Mouse (Mus musculus): Measurements from ENCODE around the gene Lrrn3. TPM values are rescaled to one million over a fixed set of nuclear protein-coding genes. Genes with fewer than 3 reads are reported as not detected.
A peak's percentile ranks its signal among the peaks of the same experiment; 100 is the strongest.

The Lrrn3 gene
- 4.3 and 4.6 TPM in 2 replicates for polyA plus RNA-seq (2014; fragmentation: Nextera tagmentation; extraction: Ambion mirVana)

GRCm38 (mm10) chr12:41486331-41486730 lies at the start of gene Lrrn3:
Gene Lrrn3 (minus strand): TSS chr12:41486431.
- 100% methylated on average over 1 of the region's 1 CpGs for WGBS
- Histone ChIP-seq H3K4me2 (ENCODE audit: low read length) (peak within 1 kb of the TSS; percentile 74), H3K36me3 (ENCODE audit: control insufficient read depth, insufficient read depth, low read length) (no peaks in the 10 kb centered on the region), H3K27ac (replicated peaks in 1 of 2; ENCODE audit: control insufficient read depth in 1 of 2, insufficient read depth in 1 of 2, low read depth in 2 of 2, low read length in 2 of 2) (no peak within 1 kb of the TSS), H3K4me1 (ENCODE audit: control insufficient read depth in 2 of 2, insufficient read depth in 2 of 2, low read length in 2 of 2) (peaks cover 2 to 9% of the 10 kb centered on the region in 2 experiments; a peak in 2 of 4 replicates), H3K27me3 (ENCODE audit: control insufficient read depth, insufficient read depth, low read length) (no peaks in the 10 kb centered on the region), H3K4me3 (ENCODE audit: control insufficient read depth in 1 of 2, insufficient read depth in 1 of 2, low read depth in 1 of 2, low read length in 2 of 2) (peak within 1 kb of the TSS; percentile 47 to 52), H3K9me3 (ENCODE audit: control insufficient read depth, low read length) (no peaks in the 10 kb centered on the region), H3K9ac (ENCODE audit: low read length) (peak within 1 kb of the TSS; percentile 60)
- ATAC-seq (ENCODE audit: insufficient number of reproducible peaks, insufficient read depth, low FRiP score, low read depth), result no peak

GRCm38 (mm10) chr12:41528410-41528809 lies 42.2 kb upstream of the Lrrn3 start:
- 78% methylated on average over 4 of the region's 4 CpGs for WGBS
- Histone ChIP-seq H3K9me3 (ENCODE audit: control insufficient read depth, low read length) (no peaks in the 10 kb centered on the region), H3K4me1 (ENCODE audit: control insufficient read depth in 2 of 2, insufficient read depth in 2 of 2, low read length in 2 of 2) (no peaks in the 10 kb centered on the region), H3K27ac (replicated peaks in 1 of 2; ENCODE audit: control insufficient read depth in 1 of 2, insufficient read depth in 1 of 2, low read depth in 2 of 2, low read length in 2 of 2) (no peak overlapping the region), H3K27me3 (ENCODE audit: control insufficient read depth, insufficient read depth, low read length) (no peaks in the 10 kb centered on the region), H3K4me3 (ENCODE audit: control insufficient read depth in 1 of 2, insufficient read depth in 1 of 2, low read depth in 1 of 2, low read length in 2 of 2) (no peak overlapping the region), H3K4me2 (ENCODE audit: low read length) (no peak overlapping the region), H3K36me3 (ENCODE audit: control insufficient read depth, insufficient read depth, low read length) (no peaks in the 10 kb centered on the region), H3K9ac (ENCODE audit: low read length) (no peak overlapping the region)
- no peak for ATAC-seq (ENCODE audit: insufficient number of reproducible peaks, insufficient read depth, low FRiP score, low read depth)

- no peaks in the 10 kb centered on the region for H3K4me1 ChIP-seq (ENCODE audit: control insufficient read depth in 2 of 2, insufficient read depth in 2 of 2, low read length in 2 of 2)
- no peak overlapping the region for H3K9ac ChIP-seq (ENCODE audit: low read length)
- no peaks in the 10 kb centered on the region for H3K27me3 ChIP-seq (ENCODE audit: control insufficient read depth, insufficient read depth, low read length)
- no peak overlapping the region for H3K4me3 ChIP-seq (ENCODE audit: control insufficient read depth in 1 of 2, insufficient read depth in 1 of 2, low read depth in 1 of 2, low read length in 2 of 2)
- 76% methylated on average over 2 of the region's 2 CpGs for WGBS
- no peak overlapping the region for H3K27ac ChIP-seq (replicated peaks in 1 of 2; ENCODE audit: control insufficient read depth in 1 of 2, insufficient read depth in 1 of 2, low read depth in 2 of 2, low read length in 2 of 2)
- ATAC-seq (ENCODE audit: insufficient number of reproducible peaks, insufficient read depth, low FRiP score, low read depth), result no peak
- no peak overlapping the region for H3K4me2 ChIP-seq (ENCODE audit: low read length)
- no peaks in the 10 kb centered on the region for H3K9me3 ChIP-seq (ENCODE audit: control insufficient read depth, low read length)
- no peaks in the 10 kb centered on the region for H3K36me3 ChIP-seq (ENCODE audit: control insufficient read depth, insufficient read depth, low read length)
These were observed 40.5 kb upstream of the Lrrn3 start for GRCm38 (mm10) chr12:41526688-41527087.

- no peaks in the 10 kb centered on the region for H3K36me3 ChIP-seq (ENCODE audit: control insufficient read depth, insufficient read depth, low read length)
- no peak overlapping the region for H3K27ac ChIP-seq (replicated peaks in 1 of 2; ENCODE audit: control insufficient read depth in 1 of 2, insufficient read depth in 1 of 2, low read depth in 2 of 2, low read length in 2 of 2)
- no peaks in the 10 kb centered on the region for H3K4me1 ChIP-seq (ENCODE audit: control insufficient read depth in 2 of 2, insufficient read depth in 2 of 2, low read length in 2 of 2)
- H3K4me3 ChIP-seq (ENCODE audit: control insufficient read depth in 1 of 2, insufficient read depth in 1 of 2, low read depth in 1 of 2, low read length in 2 of 2), result no peak overlapping the region
- no peak overlapping the region for H3K4me2 ChIP-seq (ENCODE audit: low read length)
- H3K27me3 ChIP-seq (ENCODE audit: control insufficient read depth, insufficient read depth, low read length), result no peaks in the 10 kb centered on the region
- H3K9ac ChIP-seq (ENCODE audit: low read length), result no peak overlapping the region
- 85% methylated on average over 2 of the region's 2 CpGs for WGBS
- no peaks in the 10 kb centered on the region for H3K9me3 ChIP-seq (ENCODE audit: control insufficient read depth, low read length)
- ATAC-seq (ENCODE audit: insufficient number of reproducible peaks, insufficient read depth, low FRiP score, low read depth), result no peak
These were observed 35.4 kb upstream of the Lrrn3 start for GRCm38 (mm10) chr12:41521671-41522070.

- no peak for ATAC-seq (ENCODE audit: insufficient number of reproducible peaks, insufficient read depth, low FRiP score, low read depth)
- H3K4me3 ChIP-seq (ENCODE audit: control insufficient read depth in 1 of 2, insufficient read depth in 1 of 2, low read depth in 1 of 2, low read length in 2 of 2), result no peak overlapping the region
- H3K27ac ChIP-seq (replicated peaks in 1 of 2; ENCODE audit: control insufficient read depth in 1 of 2, insufficient read depth in 1 of 2, low read depth in 2 of 2, low read length in 2 of 2), result no peak overlapping the region
- H3K9me3 ChIP-seq (ENCODE audit: control insufficient read depth, low read length), result no peaks in the 10 kb centered on the region
- H3K9ac ChIP-seq (ENCODE audit: low read length), result no peak overlapping the region
- WGBS, result 66% methylated on average over 2 of the region's 2 CpGs
- H3K36me3 ChIP-seq (ENCODE audit: control insufficient read depth, insufficient read depth, low read length), result no peaks in the 10 kb centered on the region
- H3K4me1 ChIP-seq (ENCODE audit: control insufficient read depth in 2 of 2, insufficient read depth in 2 of 2, low read length in 2 of 2), result no peaks in the 10 kb centered on the region
- no peak overlapping the region for H3K4me2 ChIP-seq (ENCODE audit: low read length)
- no peaks in the 10 kb centered on the region for H3K27me3 ChIP-seq (ENCODE audit: control insufficient read depth, insufficient read depth, low read length)
These were observed 34.1 kb upstream of the Lrrn3 start for GRCm38 (mm10) chr12:41520326-41520725.

- H3K27ac ChIP-seq (replicated peaks in 1 of 2; ENCODE audit: control insufficient read depth in 1 of 2, insufficient read depth in 1 of 2, low read depth in 2 of 2, low read length in 2 of 2), result no peak overlapping the region
- H3K9ac ChIP-seq (ENCODE audit: low read length), result no peak overlapping the region
- no peaks in the 10 kb centered on the region for H3K4me1 ChIP-seq (ENCODE audit: control insufficient read depth in 2 of 2, insufficient read depth in 2 of 2, low read length in 2 of 2)
- ATAC-seq (ENCODE audit: insufficient number of reproducible peaks, insufficient read depth, low FRiP score, low read depth), result no peak
- H3K9me3 ChIP-seq (ENCODE audit: control insufficient read depth, low read length), result no peaks in the 10 kb centered on the region
- H3K4me2 ChIP-seq (ENCODE audit: low read length), result no peak overlapping the region
- no peak overlapping the region for H3K4me3 ChIP-seq (ENCODE audit: control insufficient read depth in 1 of 2, insufficient read depth in 1 of 2, low read depth in 1 of 2, low read length in 2 of 2)
- WGBS, result 52% methylated on average over 5 of the region's 5 CpGs
- no peaks in the 10 kb centered on the region for H3K36me3 ChIP-seq (ENCODE audit: control insufficient read depth, insufficient read depth, low read length)
- H3K27me3 ChIP-seq (ENCODE audit: control insufficient read depth, insufficient read depth, low read length), result no peaks in the 10 kb centered on the region
These were observed 32.7 kb upstream of the Lrrn3 start for GRCm38 (mm10) chr12:41518897-41519296.

GRCm38 (mm10) chr12:41510588-41510987 lies 24.4 kb upstream of the Lrrn3 start:
- no peaks in the 10 kb centered on the region for H3K4me1 ChIP-seq (ENCODE audit: control insufficient read depth in 2 of 2, insufficient read depth in 2 of 2, low read length in 2 of 2)
- H3K9ac ChIP-seq (ENCODE audit: low read length), result no peak overlapping the region
- H3K9me3 ChIP-seq (ENCODE audit: control insufficient read depth, low read length), result no peaks in the 10 kb centered on the region
- no peak overlapping the region for H3K4me3 ChIP-seq (ENCODE audit: control insufficient read depth in 1 of 2, insufficient read depth in 1 of 2, low read depth in 1 of 2, low read length in 2 of 2)
- WGBS, result 79% methylated on average over 3 of the region's 3 CpGs
- no peak for ATAC-seq (ENCODE audit: insufficient number of reproducible peaks, insufficient read depth, low FRiP score, low read depth)
- H3K36me3 ChIP-seq (ENCODE audit: control insufficient read depth, insufficient read depth, low read length), result no peaks in the 10 kb centered on the region
- H3K27ac ChIP-seq (replicated peaks in 1 of 2; ENCODE audit: control insufficient read depth in 1 of 2, insufficient read depth in 1 of 2, low read depth in 2 of 2, low read length in 2 of 2), result no peak overlapping the region
- no peak overlapping the region for H3K4me2 ChIP-seq (ENCODE audit: low read length)
- no peaks in the 10 kb centered on the region for H3K27me3 ChIP-seq (ENCODE audit: control insufficient read depth, insufficient read depth, low read length)

GRCm38 (mm10) chr12:41508610-41509009 lies 22.4 kb upstream of the Lrrn3 start:
- WGBS, result 79% methylated on average over 4 of the region's 4 CpGs
- no peaks in the 10 kb centered on the region for H3K9me3 ChIP-seq (ENCODE audit: control insufficient read depth, low read length)
- no peak for ATAC-seq (ENCODE audit: insufficient number of reproducible peaks, insufficient read depth, low FRiP score, low read depth)

More at GRCm38 (mm10) chr12:41508610-41509009, 22.4 kb upstream of the Lrrn3 start:
- H3K27ac ChIP-seq (replicated peaks in 1 of 2; ENCODE audit: control insufficient read depth in 1 of 2, insufficient read depth in 1 of 2, low read depth in 2 of 2, low read length in 2 of 2), result no peak overlapping the region
- no peaks in the 10 kb centered on the region for H3K36me3 ChIP-seq (ENCODE audit: control insufficient read depth, insufficient read depth, low read length)
- no peaks in the 10 kb centered on the region for H3K4me1 ChIP-seq (ENCODE audit: control insufficient read depth in 2 of 2, insufficient read depth in 2 of 2, low read length in 2 of 2)
- H3K9ac ChIP-seq (ENCODE audit: low read length), result no peak overlapping the region
- no peak overlapping the region for H3K4me3 ChIP-seq (ENCODE audit: control insufficient read depth in 1 of 2, insufficient read depth in 1 of 2, low read depth in 1 of 2, low read length in 2 of 2)
- no peak overlapping the region for H3K4me2 ChIP-seq (ENCODE audit: low read length)
- no peaks in the 10 kb centered on the region for H3K27me3 ChIP-seq (ENCODE audit: control insufficient read depth, insufficient read depth, low read length)

Measured in heart, embryonic 14.5 days (tissue).